Mouse (Mus musculus) CD4-positive helper T cell, adult 2 months (primary cell): Measurements from ENCODE around the gene Enam.
"Not testable (repeated sequence)": the region's sequence is repeated elsewhere in the genome, so short reads cannot be mapped to it uniquely, and the experiment has no call there.

Source experiments
- DNase-seq: peaks from one replicate; pipeline ENCODE4 v3.0.0-alpha.2; 2012; ENCODE audit warnings: low read depth, missing footprints, low spot score

Enam gene

GRCm38 (mm10) chr5:88487675-88488074 is at the start of gene Enam:
Enam (plus strand) TSS chr5:88487975.
- no peak for DNase-seq

GRCm38 (mm10) chr5:88455691-88456090 is 32.1 kb upstream of the Enam start, which contains the start of gene Ambn:
Ambn (plus strand) TSS chr5:88455991.
- no peak for DNase-seq

GRCm38 (mm10) chr5:88467471-88467870 is 20.3 kb upstream of the Enam start:
- no peak for DNase-seq

GRCm38 (mm10) chr5:88468807-88469704 is 18.7 kb upstream of the Enam start:
- no peak for DNase-seq

GRCm38 (mm10) chr5:88489004-88489403 is 1.2 kb downstream of the Enam start:
- no peak for DNase-seq

DNA sequence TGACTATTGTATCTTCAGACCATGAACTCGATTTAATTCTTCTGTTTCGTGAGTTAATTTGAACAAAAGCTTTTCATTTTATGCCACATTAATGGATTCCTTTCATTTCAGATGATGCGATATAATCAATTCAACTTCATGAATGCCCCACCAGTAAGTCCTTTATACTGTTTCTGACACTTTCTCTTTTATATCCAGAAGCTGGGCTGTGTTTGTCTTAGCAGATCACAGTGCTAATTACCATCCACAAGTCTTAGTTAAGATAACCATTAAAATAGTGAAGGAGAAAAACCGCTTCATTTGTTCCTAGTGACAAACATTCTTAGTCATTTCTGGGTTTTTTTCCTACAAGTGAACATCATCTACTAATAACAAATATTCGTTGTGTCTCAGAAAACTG is 3.3 kb downstream of the Enam start:
- no peak for DNase-seq

GRCm38 (mm10) chr5:88499781-88500180 is 12.0 kb downstream of the Enam start:
- DNase-seq = peak; percentile 17

DNA sequence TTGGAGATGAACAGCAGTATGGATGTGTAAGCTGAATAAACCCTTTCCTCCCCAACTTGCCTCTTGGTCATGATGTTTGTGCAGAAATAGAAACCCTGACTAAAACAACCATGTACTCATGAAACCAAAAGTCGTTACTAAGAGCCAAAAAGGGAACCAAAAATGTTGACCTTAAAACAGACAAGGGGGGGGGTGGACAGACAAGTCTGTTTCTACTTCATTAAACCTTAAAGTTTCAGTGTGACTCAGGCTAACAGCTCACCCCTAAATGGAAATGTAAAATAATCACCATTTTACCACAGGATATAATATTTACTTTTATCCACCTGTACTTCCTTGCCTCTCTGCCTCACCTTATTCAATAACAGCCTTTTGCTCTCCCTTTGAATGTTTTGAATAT is 20.8 kb downstream of the Enam start:
- DNase-seq = no peak

DNA sequence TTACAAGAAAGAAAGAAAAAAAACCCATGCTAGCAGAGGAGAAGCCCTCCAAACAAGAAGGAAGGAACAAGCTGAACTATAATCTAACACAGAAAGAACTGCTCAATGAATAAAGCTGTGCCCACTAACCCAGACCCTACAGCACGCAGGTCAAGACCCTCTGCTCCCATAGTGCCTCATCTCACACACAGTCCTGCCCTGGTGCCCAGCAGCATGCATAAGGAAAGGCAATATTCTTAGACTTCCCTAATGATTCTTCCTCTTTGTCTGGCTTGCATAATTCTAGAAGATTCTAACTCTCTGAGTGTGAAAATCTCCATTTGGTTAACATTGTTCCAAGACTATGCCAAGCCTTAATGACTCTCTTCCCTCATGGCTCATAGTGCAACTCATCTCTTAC is 21.2 kb downstream of the Enam start:
- DNase-seq = no peak

DNA sequence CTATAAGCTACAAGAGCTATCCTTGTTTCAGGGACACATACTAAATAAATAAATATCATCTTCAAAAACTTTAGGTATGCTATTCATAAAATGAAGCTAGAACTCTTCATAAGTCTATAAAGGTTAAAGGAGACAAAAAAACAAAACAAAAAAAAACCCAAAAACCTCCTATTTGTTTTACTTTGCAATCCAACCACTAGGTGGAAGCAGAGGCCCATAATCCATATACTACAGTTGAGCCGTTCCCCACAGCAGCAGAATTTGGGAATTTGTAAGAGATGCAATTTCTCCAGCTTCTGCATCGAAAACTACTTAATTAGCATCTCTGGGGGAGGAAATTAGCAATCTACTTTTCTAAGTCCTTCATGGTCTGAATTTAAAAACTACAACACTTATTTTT is 31.5 kb downstream of the Enam start:
- DNase-seq = peak; percentile 46

DNA sequence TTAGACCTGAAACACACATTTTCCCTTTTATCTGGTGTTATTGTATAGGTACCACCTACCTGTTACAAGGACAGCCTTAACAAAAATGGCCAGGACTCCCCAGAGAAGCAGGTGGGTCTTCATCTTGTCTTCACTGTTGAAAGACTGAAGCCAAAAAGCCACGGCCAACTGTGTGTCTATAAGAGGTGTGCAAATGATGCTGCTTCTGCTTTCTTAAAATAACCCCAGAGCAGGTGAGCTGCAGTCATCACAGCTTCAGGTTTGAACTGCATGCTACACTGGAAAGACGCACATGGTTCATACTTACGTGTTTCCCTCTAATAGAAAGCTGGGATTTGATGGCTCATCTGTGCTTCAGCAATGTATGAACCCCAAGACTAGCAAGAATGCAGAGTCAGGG is 39.9 kb downstream of the Enam start, which contains the start of gene Jchain:
TSS of gene Jchain (minus strand) at position 235 of the 400 bp plus-strand sequence.
- DNase-seq = no peak

GRCm38 (mm10) chr5:88530908-88531307 is 43.1 kb downstream of the Enam start:
- no peak for DNase-seq

- no peak for DNase-seq
These were observed 46.9 kb downstream of the Enam start for GRCm38 (mm10) chr5:88534697-88535096.

DNA sequence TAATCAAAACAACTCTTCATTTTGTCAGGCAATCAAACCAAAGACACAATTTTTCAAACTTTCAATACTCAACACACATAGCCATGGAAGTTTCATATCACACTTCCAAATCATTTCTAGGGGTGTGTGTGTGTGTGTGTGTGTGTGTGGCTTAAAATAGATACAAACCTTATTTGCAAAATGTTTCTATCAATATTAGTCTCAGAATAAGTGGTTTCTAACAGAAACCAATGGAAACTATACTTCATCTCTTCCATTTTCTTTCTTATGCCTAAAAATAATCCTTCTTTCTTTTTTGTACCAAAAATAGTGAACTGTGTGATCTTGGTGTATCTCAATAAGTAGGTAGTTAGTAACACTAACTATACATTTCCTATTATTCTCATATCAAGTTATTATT is 53.1 kb downstream of the Enam start:
- DNase-seq = no peak

DNA sequence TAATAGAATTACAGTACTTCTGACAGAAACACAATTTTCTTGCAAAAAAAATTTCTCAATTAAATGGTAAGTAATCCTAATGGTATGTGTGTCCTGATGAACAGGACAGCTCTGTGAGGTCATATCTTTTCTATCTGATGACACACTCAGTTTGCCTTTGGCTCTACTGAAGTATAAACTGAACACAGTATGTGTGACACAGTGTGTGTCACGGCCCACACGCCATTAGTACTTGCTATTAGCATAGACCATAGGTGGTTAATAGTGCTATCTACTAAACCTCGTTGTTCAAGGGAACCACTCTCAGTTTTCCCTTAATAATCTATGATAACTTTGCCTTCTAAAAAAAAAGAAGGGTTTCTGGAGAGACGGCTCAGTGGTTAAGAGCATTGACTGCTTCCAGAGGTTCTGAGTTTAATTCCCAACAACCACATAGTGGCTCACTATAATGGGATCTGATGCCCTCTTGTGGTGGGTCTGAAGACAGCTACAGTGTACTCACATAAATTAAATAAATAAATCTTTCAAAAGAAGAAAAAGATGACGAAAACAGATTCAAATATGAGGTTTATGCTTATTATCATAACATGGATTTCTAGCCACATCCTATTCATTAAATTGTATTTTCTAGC is 55.0 kb downstream of the Enam start:
- DNase-seq = peak; percentile 38

DNA sequence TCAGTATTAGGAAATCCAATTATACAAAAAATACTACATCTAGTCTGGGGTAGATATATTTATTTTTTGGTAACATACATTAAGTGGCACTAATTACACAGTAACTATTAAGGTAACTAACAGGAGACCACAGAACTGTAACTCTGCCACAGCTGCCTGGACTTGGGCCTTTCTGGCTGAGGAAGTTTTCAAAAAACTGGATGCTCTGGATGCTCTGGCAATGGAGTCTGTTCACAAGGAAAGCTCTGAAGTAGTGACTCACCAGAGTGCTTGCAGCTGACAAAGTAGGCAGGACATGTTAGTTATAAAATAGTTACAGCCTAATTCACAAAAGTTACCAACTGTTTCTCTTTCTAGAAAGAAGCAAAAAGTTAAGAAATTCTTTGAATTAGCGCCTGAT is 56.6 kb downstream of the Enam start:
- DNase-seq = not testable (repeated sequence)

GRCm38 (mm10) chr5:88545536-88545935 is 57.8 kb downstream of the Enam start:
- DNase-seq = no peak

DNA sequence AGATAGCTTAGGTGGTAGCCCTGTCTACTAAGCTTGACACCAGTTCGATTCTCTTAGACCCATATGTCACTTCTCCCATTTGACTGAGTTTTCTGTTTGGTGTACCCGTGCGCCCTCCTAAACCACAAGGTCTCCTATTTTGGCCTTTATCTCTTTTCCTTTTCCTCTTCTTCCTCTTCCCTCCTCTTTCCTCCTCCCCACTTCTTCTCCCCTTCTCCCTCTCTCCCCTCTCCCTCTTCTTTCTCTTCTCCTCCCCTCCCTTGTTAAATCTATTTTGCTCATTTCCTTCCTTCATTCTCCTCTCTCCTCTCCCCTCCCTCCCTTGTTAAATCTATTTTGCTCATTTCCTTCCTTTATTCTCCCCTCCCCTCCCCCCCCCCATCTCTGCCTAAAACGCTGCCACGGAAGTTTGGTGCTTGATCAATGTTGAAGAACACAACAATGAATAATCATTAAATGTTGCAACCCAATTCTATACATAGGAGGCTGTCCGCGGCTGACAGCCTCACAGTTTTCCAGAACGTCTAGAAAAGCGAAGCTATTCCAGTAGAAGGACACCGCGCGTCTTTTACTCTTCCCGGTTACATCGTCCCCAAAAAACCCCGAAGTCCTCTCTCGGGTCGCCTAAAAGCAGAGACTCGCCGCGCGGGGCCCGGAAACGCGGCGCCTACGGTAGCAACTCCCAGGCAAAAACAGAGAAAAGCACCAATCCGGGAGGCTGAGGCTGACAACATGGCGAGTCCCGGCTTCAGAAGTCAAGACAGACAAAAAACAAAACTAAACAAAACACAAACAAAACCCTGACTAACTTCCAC is 65.7 kb downstream of the Enam start:
- peak; percentile 79 for DNase-seq

- peak; percentile 99 for DNase-seq
These were observed 66.5 kb downstream of the Enam start, which contains the start of gene Utp3 for GRCm38 (mm10) chr5:88554086-88554886. Utp3 (plus strand) TSS chr5:88554462.
